Mouse (Mus musculus): ENCODE data around the gene Cmss1. TPM values are rescaled to one million over a fixed set of nuclear protein-coding genes. Genes with fewer than 3 reads are reported as not detected.

Cmss1 gene
- polyA plus RNA-seq, 1 experiment from 2014 or later, result 70.5 TPM

DNA sequence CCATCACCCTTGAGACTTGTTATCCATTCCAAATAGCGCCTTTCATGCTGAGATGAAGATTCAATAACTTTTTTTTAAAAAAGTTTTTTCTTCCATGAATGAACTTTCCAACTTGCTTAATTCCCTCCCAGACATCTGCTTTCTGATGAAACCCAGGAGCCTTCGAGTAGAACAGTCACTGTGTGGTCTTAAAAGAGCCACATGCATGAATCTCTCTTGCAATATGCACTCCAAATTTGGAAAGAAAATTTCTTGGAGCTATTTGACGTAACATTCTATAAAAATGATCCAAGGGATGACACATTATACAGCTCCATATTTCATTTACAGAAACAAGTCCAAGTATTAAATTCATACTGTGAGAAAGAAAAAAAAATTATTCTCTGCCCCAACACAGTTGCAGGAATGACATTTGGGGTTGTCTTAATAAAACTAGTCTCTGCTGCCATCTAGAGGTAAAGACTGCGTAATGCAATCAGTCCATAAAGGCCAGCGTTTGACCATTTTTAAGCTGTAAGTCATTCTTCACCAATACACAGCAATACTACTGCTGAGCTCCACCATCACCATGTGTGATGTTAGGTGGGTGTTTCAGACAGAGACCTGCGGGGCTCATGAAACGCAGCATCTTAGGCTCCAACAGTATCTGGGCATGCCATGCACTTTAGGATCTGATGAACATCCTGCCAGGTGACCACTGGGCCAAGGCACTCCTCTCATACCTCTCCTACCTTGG lies 13.1 kb downstream of the Cmss1 start:
- H3K4me3 ChIP-seq (ENCODE audit: low read depth, low read length), result no peak overlapping the region
- no peak for DNase-seq (ENCODE audit: low spot score)
- no peak overlapping the region for H3K4me2 ChIP-seq
- no peaks in the 10 kb centered on the region for H3K9me3 ChIP-seq (ENCODE audit: control insufficient read depth, low read length)
- H3K36me3 ChIP-seq (ENCODE audit: control insufficient read depth, insufficient read depth, low read length), result no peaks in the 10 kb centered on the region
- ATAC-seq (replicated peaks; ENCODE audit: low FRiP score), result no peak
- WGBS, result 39% methylated on average over 7 of the region's 7 CpGs
- no peak overlapping the region for H3K27ac ChIP-seq (ENCODE audit: low read depth, low read length)
- no peaks in the 10 kb centered on the region for H3K27me3 ChIP-seq (replicated peaks; ENCODE audit: control insufficient read depth, insufficient read depth, low read length)
- no peak overlapping the region for H3K9ac ChIP-seq (ENCODE audit: low read depth, low read length)
- no peaks in the 10 kb centered on the region for H3K4me1 ChIP-seq (replicated peaks; ENCODE audit: control insufficient read depth, insufficient read depth, low read length)

DNA sequence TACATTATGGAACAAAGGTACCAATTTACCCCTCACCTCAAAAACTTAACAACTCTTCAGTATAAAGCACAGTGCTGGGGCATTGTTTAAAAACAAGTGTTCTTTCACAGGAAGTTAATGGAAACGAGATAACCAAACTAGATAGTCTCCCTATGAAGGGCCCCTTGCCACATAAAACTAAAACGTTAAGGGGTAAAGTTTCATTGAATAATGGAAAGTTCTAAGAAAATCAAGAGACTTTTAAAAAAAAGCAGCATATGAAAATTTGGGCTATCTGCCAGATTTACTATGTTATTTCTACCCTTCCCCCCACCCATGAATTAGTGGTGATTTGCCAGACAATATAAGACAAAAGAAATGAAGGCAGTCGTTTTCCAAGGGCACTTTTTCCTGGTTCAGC lies 21.5 kb downstream of the Cmss1 start:
- H3K9me3 ChIP-seq (ENCODE audit: control insufficient read depth, low read length), result no peaks in the 10 kb centered on the region
- no peak overlapping the region for H3K9ac ChIP-seq (ENCODE audit: low read depth, low read length)
- no peaks in the 10 kb centered on the region for H3K27me3 ChIP-seq (replicated peaks; ENCODE audit: control insufficient read depth, insufficient read depth, low read length)
- 38% methylated on average over 3 of the region's 3 CpGs for WGBS
- DNase-seq (ENCODE audit: low spot score) (no peak), ATAC-seq (replicated peaks; ENCODE audit: low FRiP score) (no peak)
- no peaks in the 10 kb centered on the region for H3K4me1 ChIP-seq (replicated peaks; ENCODE audit: control insufficient read depth, insufficient read depth, low read length)
- no peaks in the 10 kb centered on the region for H3K36me3 ChIP-seq (ENCODE audit: control insufficient read depth, insufficient read depth, low read length)
- H3K27ac ChIP-seq (ENCODE audit: low read depth, low read length), result no peak overlapping the region
- no peak overlapping the region for H3K4me3 ChIP-seq (ENCODE audit: low read depth, low read length)
- H3K4me2 ChIP-seq, result no peak overlapping the region

DNA sequence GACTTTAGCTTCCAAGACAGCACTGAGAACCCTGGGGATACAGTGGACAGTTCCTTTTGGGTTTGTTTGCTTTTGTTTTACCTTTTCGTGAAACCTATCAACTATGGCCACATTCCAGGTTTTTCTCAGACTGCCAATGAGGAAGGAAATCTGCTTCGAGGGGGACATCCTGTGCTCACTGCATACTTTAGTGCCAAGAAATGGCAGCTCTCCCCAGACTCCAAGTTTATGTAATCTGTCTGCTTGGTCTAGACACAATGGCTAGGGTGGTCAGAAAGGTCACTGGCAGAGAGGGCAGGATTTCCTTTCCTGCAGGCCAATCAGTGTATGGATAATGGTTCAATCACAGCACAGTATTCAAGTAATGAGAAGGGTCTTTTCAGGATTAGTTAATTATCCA lies 24.7 kb downstream of the Cmss1 start:
- H3K36me3 ChIP-seq (ENCODE audit: control insufficient read depth, insufficient read depth, low read length), result no peaks in the 10 kb centered on the region
- H3K4me1 ChIP-seq (replicated peaks; ENCODE audit: control insufficient read depth, insufficient read depth, low read length), result no peaks in the 10 kb centered on the region
- H3K27me3 ChIP-seq (replicated peaks; ENCODE audit: control insufficient read depth, insufficient read depth, low read length), result no peaks in the 10 kb centered on the region
- no peak overlapping the region for H3K27ac ChIP-seq (ENCODE audit: low read depth, low read length)
- DNase-seq (ENCODE audit: low spot score) (no peak), ATAC-seq (replicated peaks; ENCODE audit: low FRiP score) (no peak)
- no peak overlapping the region for H3K9ac ChIP-seq (ENCODE audit: low read depth, low read length)
- no peaks in the 10 kb centered on the region for H3K9me3 ChIP-seq (ENCODE audit: control insufficient read depth, low read length)
- 50% methylated on average over 2 of the region's 2 CpGs for WGBS
- no peak overlapping the region for H3K4me3 ChIP-seq (ENCODE audit: low read depth, low read length)
- no peak overlapping the region for H3K4me2 ChIP-seq

DNA sequence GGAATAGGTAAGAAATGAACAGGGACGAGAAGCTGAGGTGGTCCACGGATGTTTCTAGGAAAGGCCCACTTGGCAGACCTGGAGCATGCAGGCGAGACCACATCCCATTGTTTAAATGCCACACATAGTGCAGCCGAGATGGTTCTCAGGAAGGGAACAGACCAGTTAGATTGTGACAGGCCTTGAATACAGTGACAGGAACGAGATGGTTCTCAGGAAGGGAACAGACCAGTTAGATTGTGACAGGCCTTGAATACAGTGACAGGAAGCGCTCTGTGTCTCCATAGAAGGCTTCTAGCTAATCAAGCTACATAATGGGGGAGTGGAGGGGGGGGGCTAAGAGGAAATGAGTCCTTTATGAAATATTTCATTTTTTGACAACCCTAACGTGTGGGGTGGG lies 26.6 kb downstream of the Cmss1 start:
- H3K9ac ChIP-seq (ENCODE audit: low read depth, low read length), result no peak overlapping the region
- H3K4me1 ChIP-seq (replicated peaks; ENCODE audit: control insufficient read depth, insufficient read depth, low read length), result no peaks in the 10 kb centered on the region
- H3K4me2 ChIP-seq, result no peak overlapping the region
- no peaks in the 10 kb centered on the region for H3K36me3 ChIP-seq (ENCODE audit: control insufficient read depth, insufficient read depth, low read length)
- H3K4me3 ChIP-seq (ENCODE audit: low read depth, low read length), result no peak overlapping the region
- no peaks in the 10 kb centered on the region for H3K27me3 ChIP-seq (replicated peaks; ENCODE audit: control insufficient read depth, insufficient read depth, low read length)
- DNase-seq (ENCODE audit: low spot score) (no peak), ATAC-seq (replicated peaks; ENCODE audit: low FRiP score) (peak; percentile 54; the same call in 1 of the 2 replicates)
- no peak overlapping the region for H3K27ac ChIP-seq (ENCODE audit: low read depth, low read length)
- no peaks in the 10 kb centered on the region for H3K9me3 ChIP-seq (ENCODE audit: control insufficient read depth, low read length)
- WGBS, result 60% methylated on average over 7 of the region's 7 CpGs

DNA sequence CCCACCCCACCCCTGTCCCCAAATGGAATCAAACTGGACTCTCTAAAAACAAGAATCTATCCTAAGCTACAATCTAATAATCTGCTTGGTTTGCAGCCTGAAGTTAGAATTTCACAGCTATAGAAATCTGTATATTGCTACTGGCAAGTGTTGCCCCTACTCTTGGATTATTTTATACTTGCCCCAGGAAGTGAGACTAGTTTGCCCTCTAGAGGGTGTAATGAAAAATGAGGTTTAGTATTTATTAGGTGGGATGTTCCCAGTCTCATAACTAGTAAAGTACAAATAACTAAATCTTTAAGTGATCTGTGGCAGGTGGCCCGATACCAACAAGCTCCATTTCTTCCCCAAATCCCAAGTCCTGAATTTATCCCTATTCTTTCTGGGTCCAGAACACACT lies 29.1 kb downstream of the Cmss1 start:
- Histone ChIP-seq H3K27ac (ENCODE audit: low read depth, low read length) (no peak overlapping the region), H3K4me1 (replicated peaks; ENCODE audit: control insufficient read depth, insufficient read depth, low read length) (no peaks in the 10 kb centered on the region), H3K4me3 (ENCODE audit: low read depth, low read length) (no peak overlapping the region), H3K4me2 (no peak overlapping the region), H3K27me3 (replicated peaks; ENCODE audit: control insufficient read depth, insufficient read depth, low read length) (no peaks in the 10 kb centered on the region), H3K9ac (ENCODE audit: low read depth, low read length) (no peak overlapping the region), H3K9me3 (ENCODE audit: control insufficient read depth, low read length) (no peaks in the 10 kb centered on the region), H3K36me3 (ENCODE audit: control insufficient read depth, insufficient read depth, low read length) (no peaks in the 10 kb centered on the region)
- no peak for ATAC-seq (replicated peaks; ENCODE audit: low FRiP score)
- WGBS, result 87% methylated on average over 1 of the region's 1 CpGs
- DNase-seq (ENCODE audit: low spot score), result no peak

DNA sequence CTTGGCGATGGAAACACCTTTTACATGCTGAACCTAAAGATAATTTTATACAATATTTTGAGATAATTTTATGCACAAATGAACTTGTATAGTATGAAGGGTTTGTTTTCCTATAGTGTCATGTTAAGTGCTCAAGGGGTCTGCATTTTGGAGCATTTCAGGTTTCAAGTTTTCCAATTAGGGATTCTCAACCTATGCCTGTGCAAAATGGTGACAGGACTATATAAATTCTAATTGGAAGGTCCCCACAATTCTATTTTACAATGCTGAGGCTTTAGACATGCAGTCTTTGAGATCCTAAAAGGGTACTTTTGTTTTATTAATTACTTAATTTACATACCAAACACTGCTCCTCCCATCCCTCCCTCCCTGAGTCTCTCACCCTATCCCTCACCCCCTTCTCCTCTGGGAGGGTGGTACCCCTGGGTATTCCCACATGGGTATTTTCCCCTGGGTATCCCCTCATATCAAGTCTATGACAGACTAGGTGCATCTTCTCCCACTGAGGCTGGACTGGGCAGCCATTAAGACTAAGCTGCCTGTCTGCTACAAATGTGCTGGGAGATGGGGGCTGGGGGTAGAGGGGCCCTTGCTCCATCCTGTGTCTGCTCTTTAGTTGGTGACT lies 30.8 kb downstream of the Cmss1 start:
- Histone ChIP-seq H3K4me1 (replicated peaks; ENCODE audit: control insufficient read depth, insufficient read depth, low read length) (no peaks in the 10 kb centered on the region), H3K27me3 (replicated peaks; ENCODE audit: control insufficient read depth, insufficient read depth, low read length) (no peaks in the 10 kb centered on the region), H3K27ac (ENCODE audit: low read depth, low read length) (no peak overlapping the region), H3K9ac (ENCODE audit: low read depth, low read length) (no peak overlapping the region), H3K36me3 (ENCODE audit: control insufficient read depth, insufficient read depth, low read length) (peaks cover 3% of the 10 kb centered on the region; the same call in 1 of the 2 replicates), H3K4me3 (ENCODE audit: low read depth, low read length) (no peak overlapping the region), H3K4me2 (no peak overlapping the region), H3K9me3 (ENCODE audit: control insufficient read depth, low read length) (no peaks in the 10 kb centered on the region)
- ATAC-seq (replicated peaks; ENCODE audit: low FRiP score) (no peak), DNase-seq (ENCODE audit: low spot score) (no peak)
- 85% methylated on average over 1 of the region's 1 CpGs for WGBS

DNA sequence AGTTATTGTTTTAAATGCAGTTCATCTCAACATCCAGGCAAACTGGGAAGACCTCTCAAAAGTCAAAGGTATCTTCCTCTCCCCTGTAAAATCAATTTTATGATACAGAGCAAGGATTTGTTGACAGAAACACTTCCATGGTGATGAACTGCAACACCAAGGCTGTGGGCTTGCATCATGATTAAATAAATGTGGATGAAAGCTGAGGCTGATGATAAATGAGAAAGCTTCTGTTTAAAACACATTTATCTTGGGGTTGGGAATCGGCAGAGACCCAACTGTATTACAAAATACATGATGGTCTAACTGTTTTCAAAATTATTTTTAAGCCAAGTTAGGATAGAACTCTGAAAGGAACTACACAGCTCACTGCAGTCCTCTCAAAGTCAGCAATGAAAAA lies 32.8 kb downstream of the Cmss1 start:
- no peak overlapping the region for H3K4me2 ChIP-seq
- no peak overlapping the region for H3K27ac ChIP-seq (ENCODE audit: low read depth, low read length)
- ATAC-seq (replicated peaks; ENCODE audit: low FRiP score) (no peak), DNase-seq (ENCODE audit: low spot score) (no peak)
- WGBS, result 79% methylated on average over 1 of the region's 1 CpGs
- no peaks in the 10 kb centered on the region for H3K27me3 ChIP-seq (replicated peaks; ENCODE audit: control insufficient read depth, insufficient read depth, low read length)
- H3K4me3 ChIP-seq (ENCODE audit: low read depth, low read length), result no peak overlapping the region
- no peaks in the 10 kb centered on the region for H3K9me3 ChIP-seq (ENCODE audit: control insufficient read depth, low read length)
- no peak overlapping the region for H3K9ac ChIP-seq (ENCODE audit: low read depth, low read length)
- H3K36me3 ChIP-seq (ENCODE audit: control insufficient read depth, insufficient read depth, low read length), result peaks cover 3% of the 10 kb centered on the region; the same call in 1 of the 2 replicates
- no peaks in the 10 kb centered on the region for H3K4me1 ChIP-seq (replicated peaks; ENCODE audit: control insufficient read depth, insufficient read depth, low read length)

DNA sequence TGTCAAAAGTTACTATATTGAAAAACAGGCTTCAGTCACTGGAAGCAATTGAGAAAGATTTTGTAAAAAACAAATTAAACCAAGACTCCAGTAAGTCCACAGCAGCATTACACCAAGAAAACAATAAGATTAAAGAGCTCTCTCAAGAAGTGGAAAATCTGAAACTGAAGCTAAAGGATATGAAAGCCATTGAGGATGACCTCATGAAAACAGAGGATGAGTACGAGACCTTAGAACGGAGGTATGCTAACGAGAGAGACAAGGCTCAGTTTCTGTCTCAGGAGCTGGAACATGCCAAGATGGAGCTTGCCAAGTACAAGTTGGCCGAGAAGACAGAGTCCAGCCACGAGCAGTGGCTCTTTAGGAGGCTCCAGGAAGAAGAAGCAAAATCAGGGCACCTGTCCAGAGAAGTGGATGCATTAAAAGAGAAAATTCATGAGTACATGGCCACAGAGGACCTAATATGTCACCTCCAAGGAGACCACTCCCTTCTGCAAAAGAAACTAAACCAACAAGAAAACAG lies 35.8 kb downstream of the Cmss1 start:
- WGBS, result 90% methylated on average over 5 of the region's 5 CpGs
- Histone ChIP-seq H3K4me2 (no peak overlapping the region), H3K27me3 (replicated peaks; ENCODE audit: control insufficient read depth, insufficient read depth, low read length) (no peaks in the 10 kb centered on the region), H3K4me3 (ENCODE audit: low read depth, low read length) (no peak overlapping the region), H3K36me3 (ENCODE audit: control insufficient read depth, insufficient read depth, low read length) (peaks cover 3% of the 10 kb centered on the region; the same call in 1 of the 2 replicates), H3K27ac (ENCODE audit: low read depth, low read length) (no peak overlapping the region), H3K9ac (ENCODE audit: low read depth, low read length) (no peak overlapping the region), H3K9me3 (ENCODE audit: control insufficient read depth, low read length) (no peaks in the 10 kb centered on the region), H3K4me1 (replicated peaks; ENCODE audit: control insufficient read depth, insufficient read depth, low read length) (no peaks in the 10 kb centered on the region)
- DNase-seq (ENCODE audit: low spot score) (no peak), ATAC-seq (replicated peaks; ENCODE audit: low FRiP score) (no peak)
